Mouse (Mus musculus) ovary, postnatal 14 days (tissue): ENCODE results near the gene Pbx1.

Source experiments
- DNase-seq: peaks from one replicate; pipeline ENCODE4 v3.0.0; 2022; ENCODE audit warnings: low spot score

Pbx1 gene

DNA sequence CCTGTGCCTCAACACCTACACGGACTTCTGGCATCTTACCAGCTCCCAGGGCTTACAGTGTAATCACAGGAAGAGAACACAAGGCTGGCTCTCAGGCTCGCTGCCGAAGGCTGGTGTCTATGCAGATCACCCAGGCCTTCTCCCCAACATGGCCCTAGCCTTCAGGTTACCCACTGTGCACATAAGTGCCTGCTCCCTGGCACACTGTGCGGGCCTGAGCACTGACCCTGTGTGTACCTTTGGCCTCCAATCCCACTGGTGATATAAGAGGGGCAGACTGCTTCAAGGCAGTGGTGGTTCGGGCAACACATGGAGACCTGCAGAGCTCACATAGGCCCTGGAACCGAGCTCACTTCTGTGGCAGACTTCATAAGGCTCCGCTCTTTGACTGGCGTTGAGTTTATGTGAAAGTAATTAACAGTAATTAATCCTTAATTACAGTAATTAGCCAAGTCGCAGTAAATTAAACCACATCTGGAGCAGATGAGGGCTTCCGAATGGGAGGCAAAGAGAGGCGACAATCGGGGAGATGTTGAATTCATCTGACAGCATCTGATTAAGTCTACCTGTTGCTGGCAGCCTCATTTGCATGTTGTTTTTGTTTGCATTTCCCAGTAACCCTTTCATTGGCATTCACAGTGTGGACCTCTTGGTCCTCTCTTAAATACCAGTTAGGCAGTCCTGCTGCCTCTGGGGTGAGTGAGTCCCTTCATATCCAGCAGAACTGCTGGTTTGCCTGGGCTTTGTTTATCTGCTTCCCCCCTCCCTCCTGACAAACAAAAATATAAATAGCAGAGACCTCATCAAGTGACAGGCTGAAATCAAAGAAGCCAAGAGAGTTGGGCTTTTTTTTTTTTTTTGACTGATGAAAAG lies 163.1 kb downstream of the Pbx1 start:
- DNase-seq: no peak

DNA sequence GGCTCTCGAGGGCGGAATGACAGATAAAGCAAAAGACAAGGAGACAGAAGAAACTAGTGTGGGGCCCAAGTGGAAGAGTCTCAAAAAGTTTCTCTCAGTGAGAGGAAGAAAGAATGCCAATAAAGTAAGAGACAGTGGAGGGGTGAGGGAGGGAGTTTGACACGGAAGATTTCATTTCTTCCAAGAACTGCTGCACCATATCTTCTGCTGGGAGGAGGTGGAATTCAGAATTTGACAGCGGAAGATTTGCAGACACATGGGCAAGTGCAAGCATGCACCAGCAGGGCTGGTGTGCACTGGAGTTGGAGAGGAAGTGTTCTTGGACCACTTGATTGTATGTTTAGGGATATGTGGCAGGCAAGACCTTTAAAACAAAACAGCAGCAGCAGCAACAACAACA lies 163.8 kb downstream of the Pbx1 start:
- no peak for DNase-seq

DNA sequence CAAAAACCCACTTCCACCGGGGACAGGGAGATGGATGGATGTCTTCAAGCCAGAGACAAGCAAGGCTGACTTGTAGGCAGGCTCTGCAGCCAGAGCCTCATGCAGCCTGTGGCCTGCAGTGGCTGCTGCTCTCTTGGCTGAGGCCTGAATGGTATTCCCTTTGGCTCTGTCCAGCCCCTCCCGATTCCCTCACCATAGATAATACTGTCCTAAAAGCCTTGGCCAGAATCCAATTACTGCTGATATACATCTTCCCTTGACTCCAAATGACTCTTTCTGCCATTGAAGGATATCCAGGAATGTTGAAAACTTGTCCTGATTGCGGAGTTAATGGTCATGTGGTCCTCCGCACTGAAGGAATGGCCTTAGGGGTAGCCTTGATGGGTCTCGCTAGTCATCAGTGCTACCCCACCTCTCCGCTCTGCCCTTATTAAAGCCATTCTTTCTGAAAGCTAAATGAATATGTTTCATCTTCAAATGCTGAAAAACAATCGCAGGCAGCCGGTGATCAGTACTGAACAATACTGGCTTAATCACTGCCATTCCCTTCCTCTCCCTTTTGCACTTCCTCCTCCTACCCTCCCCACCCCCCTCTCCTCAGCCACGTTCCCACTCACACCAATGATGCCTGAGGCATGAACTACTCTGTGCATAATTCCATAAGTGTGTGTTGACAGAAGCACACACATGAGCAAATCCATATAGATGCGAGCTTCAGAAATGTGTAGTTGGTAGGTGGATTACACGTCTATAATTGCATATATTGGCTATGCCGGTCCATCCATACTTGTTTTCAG lies 166.3 kb downstream of the Pbx1 start:
- no peak for DNase-seq

DNA sequence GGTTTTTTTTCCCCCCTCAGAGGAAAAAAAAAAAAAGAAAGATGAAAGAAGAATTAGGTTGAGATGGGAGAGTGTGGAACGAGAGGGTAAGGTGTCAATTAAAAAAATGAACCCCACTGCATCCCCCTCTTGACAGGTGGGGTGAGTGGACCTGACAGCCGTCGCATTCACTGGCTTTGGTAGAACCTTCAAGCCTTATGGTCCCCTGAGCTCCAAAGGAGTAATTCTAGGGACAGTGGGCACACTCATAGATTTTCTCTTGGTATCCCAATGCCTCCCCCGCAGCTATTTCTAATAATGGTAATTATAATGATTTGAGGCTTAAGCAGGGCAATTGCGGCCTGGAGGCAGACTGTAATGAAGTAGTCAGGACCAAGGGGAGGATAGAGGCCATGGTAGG lies 167.0 kb downstream of the Pbx1 start:
- no peak for DNase-seq

DNA sequence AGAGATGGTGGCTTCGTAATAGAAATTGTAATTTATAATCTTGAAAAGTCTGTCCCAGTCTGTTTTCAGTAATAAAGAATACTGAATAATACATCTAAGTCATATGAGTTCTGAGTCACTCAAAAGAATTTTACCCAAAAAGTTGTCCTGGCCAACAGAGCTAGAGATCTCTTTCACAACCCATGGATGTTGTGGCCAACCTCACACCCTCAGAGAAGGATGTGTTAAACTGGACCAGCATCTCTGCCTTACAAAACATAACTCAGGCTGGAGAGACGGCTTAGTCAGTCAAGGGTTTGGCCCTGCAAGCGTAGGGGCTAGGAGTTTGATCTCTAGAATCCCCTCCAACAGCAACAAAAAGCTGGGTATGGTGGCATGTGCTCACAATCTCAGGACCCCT lies 171.7 kb downstream of the Pbx1 start:
- no peak for DNase-seq

DNA sequence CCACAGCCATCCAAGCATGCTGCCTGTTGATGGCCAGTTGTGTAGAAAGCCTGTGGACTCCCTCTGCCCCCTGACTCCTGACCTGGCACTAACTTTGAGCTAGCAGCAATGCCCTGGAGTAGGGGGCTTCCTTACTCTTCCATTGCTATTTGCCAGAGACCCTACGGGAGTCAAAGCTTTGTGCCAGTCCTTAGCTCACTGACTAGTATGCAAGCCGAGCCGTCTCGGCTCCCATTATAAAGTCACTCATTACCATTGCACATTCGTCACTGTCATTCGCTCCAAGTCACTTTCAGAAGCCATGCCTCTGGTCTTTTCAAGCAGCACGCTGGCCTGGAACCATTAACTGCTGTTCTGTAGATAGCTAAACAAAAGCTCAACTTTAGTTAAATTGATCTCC lies 173.2 kb downstream of the Pbx1 start:
- DNase-seq: no peak

DNA sequence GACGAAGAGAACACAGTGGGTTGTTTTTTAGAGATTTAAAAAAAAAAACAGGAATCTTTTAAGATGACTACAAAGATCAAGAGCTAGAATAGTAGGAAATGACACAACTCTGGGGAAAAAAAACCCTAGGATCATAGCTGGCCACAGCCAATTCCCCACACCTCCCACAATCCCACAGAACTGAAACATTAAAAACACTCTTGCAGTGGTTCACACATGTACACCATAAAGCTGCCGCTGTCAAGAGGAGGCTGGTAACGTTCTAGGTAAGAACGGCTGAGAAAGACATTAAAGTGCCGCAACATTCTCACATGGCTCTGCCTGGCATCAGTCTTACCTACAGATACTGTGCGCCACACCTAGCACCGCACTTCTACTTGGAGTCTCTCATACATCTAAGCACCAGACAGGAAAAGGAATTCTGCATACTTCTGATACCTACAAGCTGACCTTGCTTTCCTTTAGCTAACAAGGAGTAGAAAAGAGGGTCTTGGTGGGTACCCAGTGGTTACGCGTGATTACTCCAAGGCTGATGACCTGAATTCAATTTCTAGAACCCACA lies 176.6 kb downstream of the Pbx1 start:
- no peak for DNase-seq

DNA sequence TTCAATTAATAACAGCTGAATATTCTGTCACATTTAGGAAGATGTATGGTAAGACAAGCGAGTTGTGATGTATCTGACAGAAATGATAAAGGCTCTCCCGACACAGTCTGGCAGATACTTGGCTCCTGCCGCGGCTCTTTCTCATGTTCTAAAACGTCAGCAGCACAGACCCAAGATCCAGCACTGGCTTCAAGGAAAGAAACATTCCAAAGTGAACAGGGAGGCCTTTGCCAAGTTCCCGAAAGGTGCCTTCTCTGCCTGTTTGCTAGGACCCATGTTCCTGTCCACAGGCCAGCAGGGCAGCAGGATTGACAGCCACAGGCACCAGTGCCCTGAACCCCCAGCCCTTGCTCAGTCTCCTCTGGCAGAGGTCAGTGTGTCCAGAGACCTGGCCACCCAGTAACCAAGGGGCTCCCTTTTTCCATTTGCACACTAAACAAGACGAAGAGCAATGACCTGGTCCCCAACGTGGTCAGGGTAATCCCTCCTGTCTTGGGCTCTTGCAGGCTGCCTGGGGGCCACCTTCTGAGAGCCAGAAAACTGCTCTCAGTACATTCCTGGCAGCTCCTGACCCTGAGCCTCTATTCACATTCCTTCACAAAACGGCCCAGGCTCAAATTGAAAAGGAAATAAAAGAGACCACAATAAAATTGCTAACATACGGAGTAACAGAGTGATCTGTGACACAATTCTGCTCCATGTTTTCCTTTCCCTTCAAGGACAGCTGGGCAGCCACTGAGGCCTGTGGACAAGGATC lies 184.9 kb downstream of the Pbx1 start:
- DNase-seq: no peak

DNA sequence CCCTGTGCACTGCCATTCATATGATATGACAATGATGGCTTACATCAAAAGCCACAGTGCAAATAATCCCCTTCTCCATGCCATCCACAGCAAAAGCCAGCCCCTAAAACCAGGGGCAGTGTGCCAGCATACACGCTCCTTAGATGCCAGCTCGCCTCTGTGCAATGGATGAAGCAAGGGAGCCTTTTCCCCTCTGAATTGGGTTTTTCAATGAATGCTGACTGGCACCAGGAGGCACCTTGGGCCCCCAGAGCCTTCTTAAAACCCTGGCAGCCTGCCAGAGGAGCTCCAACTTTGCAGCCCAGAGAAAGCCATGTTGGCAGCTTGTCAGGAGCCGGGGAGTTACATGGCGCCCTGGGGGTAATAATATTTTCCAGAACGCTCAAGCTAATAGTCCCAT lies 186.5 kb downstream of the Pbx1 start:
- no peak for DNase-seq

DNA sequence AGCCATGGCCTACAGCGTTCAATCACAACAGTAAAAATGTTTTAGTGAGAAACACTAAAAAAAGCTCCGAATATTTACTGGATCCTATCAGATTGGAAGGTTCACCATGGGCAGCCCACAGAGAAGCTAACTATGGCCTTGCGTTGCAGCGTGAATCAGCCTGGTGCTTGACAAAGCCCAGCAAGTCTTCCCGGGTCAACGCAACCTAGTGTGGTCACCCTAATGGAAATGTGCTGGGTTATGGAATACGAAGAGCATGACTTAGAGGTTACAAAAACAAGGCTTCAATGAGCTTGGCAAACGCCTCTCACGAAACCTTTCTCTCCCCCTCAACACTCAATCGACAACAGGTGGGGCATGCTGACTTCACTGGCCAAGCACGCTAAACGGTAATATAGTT lies 188.3 kb downstream of the Pbx1 start:
- no peak for DNase-seq

DNA sequence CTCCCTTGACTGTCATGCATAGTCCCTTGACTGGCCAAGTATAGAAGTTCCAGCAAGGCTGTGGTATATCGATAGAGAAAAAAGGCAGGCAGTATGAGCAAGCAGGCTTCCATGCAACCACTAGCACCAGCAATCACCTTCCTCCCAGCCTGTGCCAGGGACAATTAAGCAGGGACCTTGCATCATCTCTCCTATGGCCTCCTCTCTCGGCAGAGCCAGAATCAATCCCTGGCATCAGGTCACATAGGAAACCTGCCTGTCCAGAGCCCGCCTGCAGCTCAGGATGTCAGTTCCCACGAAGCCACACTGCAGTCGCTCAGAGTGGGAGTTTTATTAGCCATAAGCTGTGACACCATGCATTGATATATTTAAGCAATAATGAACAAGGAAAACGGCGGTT lies 189.0 kb downstream of the Pbx1 start:
- no peak for DNase-seq

DNA sequence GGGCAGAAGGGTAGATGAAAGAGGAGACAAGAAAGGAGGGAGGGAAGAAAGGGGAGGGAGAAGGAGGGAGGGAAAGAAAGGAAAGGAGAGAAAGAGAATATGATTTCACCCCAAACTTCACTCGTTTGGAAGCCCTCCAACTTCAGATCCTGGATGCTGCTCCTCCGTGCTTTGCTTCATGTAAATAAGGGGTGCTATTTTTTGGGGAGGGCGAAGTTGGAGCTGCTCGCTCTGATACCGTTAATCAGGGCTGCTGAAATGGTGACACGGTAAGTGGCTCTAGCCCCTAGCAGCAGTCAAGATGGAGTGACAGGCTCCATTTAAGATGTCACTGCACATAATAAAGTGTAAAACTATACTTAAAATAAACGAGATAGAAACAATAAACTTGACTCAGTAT lies 190.8 kb downstream of the Pbx1 start:
- DNase-seq: no peak

DNA sequence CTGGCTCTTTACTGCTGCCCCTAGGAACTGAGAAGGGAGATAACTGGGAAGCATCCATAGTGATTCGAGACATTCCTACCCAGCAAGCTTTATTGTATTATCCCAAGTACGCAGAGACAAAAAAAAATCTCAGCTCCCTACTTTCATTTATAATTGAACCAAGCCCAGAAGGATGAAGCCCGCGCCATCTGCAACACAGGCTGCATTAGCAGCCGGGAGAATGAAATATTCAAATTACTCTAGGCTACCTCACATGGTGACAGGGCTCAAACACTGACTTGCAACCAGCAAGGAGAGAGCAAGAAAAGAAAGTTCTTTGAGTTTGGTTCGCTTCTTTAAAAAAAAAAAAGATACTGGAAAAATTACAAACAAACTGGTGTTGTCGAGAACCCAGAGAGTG lies 191.2 kb downstream of the Pbx1 start:
- no peak for DNase-seq

DNA sequence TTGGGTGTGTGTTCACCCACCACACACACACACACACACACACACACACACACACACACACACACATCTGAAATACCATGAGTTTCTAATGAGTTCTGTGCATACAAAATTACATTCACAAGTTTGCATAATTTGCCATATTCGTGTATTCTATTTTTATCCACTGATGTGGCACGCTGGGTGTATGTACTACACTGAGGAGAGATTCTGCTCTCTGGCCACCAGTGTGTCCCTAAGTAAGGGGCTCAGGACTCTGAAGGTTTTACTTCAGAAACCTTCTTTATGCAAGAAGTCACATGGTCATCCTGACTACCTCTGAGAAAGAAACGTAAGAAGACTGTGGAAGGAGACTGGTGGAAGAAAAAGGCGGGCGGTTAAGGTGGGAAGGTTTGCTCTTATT lies 191.7 kb downstream of the Pbx1 start:
- no peak for DNase-seq

DNA sequence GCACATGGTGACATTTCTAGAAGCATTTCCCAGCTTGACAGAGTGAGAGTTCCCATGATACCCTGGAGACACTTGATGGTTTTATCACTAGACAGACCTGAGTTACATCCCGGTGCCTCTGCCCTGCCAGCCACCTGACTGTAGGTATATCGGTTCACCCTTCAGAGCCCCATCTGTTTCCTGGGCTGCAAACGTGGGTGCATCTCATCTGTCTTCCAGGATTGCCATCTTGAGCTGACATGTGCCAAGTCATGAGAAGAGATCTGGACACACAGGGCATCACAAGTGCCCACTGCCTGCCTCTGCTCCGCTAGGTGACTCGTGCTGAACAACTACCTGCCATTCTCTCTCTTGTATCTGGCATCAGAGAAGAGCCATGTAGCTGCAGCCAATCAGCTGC lies 196.0 kb downstream of the Pbx1 start:
- DNase-seq: no peak

DNA sequence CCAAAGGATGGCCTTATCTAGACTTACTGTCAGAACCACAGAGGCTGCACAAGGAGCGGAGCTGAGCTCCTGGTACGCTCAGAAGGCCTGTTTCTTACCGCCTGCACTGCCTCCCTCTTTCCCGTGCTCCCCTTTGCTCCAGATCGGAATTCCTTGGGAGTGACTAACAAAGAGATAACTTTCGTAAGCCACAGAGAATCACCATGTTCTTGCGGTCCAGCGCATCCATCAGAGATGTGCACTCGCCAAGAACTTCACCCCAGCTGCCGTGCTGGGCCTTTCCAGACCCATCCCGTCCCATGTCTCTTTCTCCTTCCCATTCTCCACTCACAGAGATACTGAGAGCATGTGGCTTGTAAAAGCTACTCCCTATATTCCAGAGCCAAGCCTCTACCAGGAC lies 197.7 kb downstream of the Pbx1 start:
- DNase-seq: no peak

DNA sequence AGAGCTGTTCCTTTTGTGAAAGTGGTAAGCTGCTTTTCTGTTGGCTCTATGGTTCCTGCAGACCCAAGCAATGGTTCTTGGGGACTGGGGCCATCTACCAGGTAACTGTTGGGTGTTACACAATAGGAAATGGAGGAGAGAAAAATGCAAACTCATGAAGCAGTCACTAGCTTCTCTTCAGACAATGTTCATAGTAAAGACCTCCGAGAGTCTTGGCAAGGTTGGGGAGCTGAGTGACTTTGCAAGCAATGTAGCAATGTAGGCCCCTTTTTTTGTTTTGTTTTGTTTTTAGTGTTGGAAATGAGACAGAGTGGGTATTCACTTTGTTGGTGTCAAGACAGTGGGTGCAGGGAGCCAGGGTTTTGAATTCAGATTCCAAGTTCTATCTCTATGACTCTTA lies 198.9 kb downstream of the Pbx1 start:
- DNase-seq: no peak

DNA sequence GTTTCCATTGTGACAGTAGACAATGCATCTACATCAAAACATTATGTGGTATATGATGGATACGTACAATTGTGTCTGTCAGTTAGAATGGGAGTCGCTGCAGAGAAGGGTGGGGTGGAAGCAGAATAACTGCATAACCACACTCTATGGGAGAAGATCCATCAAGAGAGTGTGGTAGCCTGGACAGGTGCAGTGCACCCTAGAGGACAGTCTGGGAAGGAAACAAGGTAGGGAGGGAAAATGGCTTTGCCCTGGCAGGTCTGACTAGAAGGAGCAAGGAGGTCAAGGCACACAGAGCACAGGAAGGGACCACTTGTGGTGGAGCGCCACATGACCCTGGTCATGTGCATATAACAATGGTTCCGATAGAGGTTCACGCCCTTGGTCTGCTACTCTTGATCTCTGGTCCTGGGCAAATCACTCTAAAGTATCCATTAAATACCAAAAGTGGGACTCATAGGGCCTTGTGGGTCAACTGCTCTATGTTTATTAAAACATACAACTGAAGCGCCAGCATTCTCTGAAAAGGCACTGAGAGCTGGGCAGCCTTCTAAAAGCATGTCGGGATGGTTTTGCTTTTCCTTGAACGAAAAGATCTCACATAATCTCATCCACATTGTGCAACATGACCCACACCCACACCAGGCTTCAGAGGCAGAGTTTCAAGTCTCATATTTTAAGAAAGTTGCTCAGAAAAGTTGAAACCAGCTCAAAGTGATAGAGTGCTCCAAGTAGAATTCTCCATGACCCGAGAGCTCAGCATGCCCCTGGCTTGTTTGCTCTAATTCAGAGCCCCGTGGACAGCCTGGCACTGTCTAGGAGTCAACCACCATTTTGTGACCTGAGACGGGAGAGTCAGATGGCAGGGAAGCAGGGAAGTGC lies 200.3 kb downstream of the Pbx1 start:
- DNase-seq: no peak

DNA sequence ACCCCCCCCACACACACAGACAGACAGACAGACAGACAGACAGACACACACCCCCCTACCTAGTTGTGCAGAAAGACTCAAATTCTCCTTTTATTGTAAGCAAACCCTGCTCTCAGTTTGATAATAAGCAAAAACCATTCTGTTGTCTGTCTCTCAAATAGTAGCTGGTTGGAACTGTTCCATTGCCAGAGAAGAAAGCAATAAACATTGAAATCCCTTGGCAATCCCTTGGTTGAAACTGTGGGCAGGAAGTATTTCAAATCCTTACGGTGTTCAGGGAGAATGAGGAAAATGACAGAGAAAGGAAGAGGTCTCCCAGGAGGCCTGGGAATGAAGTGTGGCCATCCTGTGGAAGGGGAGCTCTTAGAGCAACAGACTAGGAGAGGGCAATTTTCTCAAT lies 201.2 kb downstream of the Pbx1 start:
- DNase-seq: no peak

DNA sequence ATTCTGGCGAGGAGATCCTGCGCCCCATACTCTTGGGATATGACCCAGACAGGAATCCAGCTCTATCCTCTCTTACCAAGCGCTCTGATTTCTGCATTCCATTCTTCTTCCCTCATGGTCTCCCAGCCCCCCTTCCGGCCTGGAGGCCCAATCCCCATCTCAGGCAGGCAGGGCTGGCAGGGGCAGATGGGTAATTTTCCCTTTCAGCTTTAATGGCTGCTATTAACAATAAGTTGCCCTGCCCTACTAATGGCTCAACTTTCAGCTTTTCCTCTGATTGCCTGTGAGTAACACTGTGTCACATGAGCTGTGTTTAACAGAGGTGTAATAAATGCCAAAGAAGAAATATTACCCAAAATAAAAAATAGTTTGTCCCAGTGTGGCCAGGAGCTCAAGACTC lies 201.9 kb downstream of the Pbx1 start:
- no peak for DNase-seq

DNA sequence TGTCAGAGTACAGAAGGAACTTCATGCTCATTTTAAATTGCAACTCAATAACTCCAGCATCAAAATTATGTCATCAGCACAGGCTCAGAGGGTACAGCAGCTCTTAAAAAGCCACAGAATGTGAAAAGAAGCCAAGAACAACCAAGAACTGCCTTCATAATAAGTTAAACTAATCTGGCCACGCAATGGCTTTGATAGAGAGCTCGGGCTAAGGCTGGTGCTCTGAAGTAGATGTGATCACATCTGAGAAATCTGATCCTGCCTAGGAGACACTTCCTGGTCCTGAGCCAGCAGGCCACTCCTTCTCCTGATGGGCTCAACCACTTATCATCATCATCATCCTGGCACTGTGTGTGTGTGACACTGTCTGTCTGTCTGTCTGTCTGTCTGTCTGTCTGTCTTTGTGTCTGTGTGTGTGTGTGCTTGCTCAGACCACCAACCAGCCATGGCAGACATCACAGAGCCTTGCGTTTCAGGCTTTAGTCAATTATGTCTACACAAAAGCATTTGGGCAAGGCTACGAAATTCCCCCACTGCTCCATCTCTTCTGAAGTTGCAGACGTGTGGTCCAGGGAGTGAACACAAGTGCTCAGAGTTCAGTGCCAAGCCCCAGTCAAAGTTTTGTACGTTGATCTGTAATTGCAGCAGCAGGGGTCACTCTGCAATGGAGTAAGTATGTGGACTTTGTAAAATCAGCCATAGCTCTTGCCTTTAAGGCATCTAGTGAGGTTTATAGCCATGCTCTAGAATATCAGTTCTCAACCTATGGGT lies 203.1 kb downstream of the Pbx1 start:
- DNase-seq: no peak
